Mouse (Mus musculus): ENCODE measurements around the gene B830017H08Rik. TPM values are rescaled to one million over a fixed set of nuclear protein-coding genes. Genes with fewer than 3 reads are reported as not detected.
A peak's percentile ranks its signal among the peaks of the same experiment; 100 is the strongest.

B830017H08Rik gene
- polyA plus RNA-seq, 2 experiments: not detected

GRCm38 (mm10) chr16:17839976-17840375 lies 7.1 kb downstream of the B830017H08Rik start:
- Histone ChIP-seq H3K4me2 (ENCODE audit: low read depth) (no peak overlapping the region), H3K4me3 (ENCODE audit: insufficient read depth in 1 of 2, low read depth in 2 of 2, low read length in 2 of 2) (no peak overlapping the region), H3K4me1 (replicated peaks; ENCODE audit: control insufficient read depth in 2 of 2, insufficient read depth in 2 of 2, low read length in 1 of 2) (no peaks in the 10 kb centered on the region)

GRCm38 (mm10) chr16:17842437-17842836 lies 9.5 kb downstream of the B830017H08Rik start:
- no peaks in the 10 kb centered on the region for H3K9me3 ChIP-seq (ENCODE audit: control insufficient read depth, low read length)
- no peaks in the 10 kb centered on the region for H3K27me3 ChIP-seq (ENCODE audit: control insufficient read depth, insufficient read depth, low read length)
- no peak for DNase-seq (ENCODE audit: low read depth in 3 of 3, low spot score in 3 of 3)
- TF ChIP-seq CTCF (IDR thresholded peaks at IDR 0.05; ENCODE audit: low read depth) (no peak), EP300 (IDR thresholded peaks at IDR 0.05; ENCODE audit: low read depth) (no peak)
- no peak overlapping the region for H3K4me2 ChIP-seq (ENCODE audit: low read depth)
- H3K4me1 ChIP-seq (replicated peaks; ENCODE audit: control insufficient read depth in 2 of 2, insufficient read depth in 2 of 2, low read length in 1 of 2): no peaks in the 10 kb centered on the region
- 81% methylated on average over 7 of the region's 7 CpGs for WGBS (ENCODE audit: insufficient replicate concordance)
- H3K9ac ChIP-seq (replicated peaks): no peak overlapping the region
- ATAC-seq (ENCODE audit: insufficient read depth): no peak
- no peak overlapping the region for H3K27ac ChIP-seq
- H3K36me3 ChIP-seq (replicated peaks; ENCODE audit: control insufficient read depth, insufficient read depth, low read depth): peaks cover 25% of the 10 kb centered on the region
- H3K4me3 ChIP-seq (ENCODE audit: insufficient read depth in 1 of 2, low read depth in 2 of 2, low read length in 2 of 2): no peak overlapping the region

More at GRCm38 (mm10) chr16:17839976-17840375, 7.1 kb downstream of the B830017H08Rik start:
- 62% methylated on average over 4 of the region's 4 CpGs for WGBS (ENCODE audit: insufficient replicate concordance)
- Histone ChIP-seq H3K9me3 (ENCODE audit: control insufficient read depth, low read length) (no peaks in the 10 kb centered on the region), H3K27me3 (ENCODE audit: control insufficient read depth, insufficient read depth, low read length) (peaks cover 15% of the 10 kb centered on the region), H3K27ac (no peak overlapping the region), H3K9ac (replicated peaks) (no peak overlapping the region), H3K36me3 (replicated peaks; ENCODE audit: control insufficient read depth, insufficient read depth, low read depth) (peaks cover 19% of the 10 kb centered on the region)
- no peak for TF ChIP-seq CTCF (IDR thresholded peaks at IDR 0.05; ENCODE audit: low read depth)
- no peak for TF ChIP-seq EP300 (IDR thresholded peaks at IDR 0.05; ENCODE audit: low read depth)
- DNase-seq (ENCODE audit: low read depth in 3 of 3, low spot score in 3 of 3) (no peak), ATAC-seq (ENCODE audit: insufficient read depth) (no peak)

- no peak overlapping the region for H3K27ac ChIP-seq
- H3K27me3 ChIP-seq (ENCODE audit: control insufficient read depth, insufficient read depth, low read length): no peaks in the 10 kb centered on the region
- DNase-seq (ENCODE audit: low read depth in 3 of 3, low spot score in 3 of 3): no peak
- H3K4me1 ChIP-seq (replicated peaks; ENCODE audit: control insufficient read depth in 2 of 2, insufficient read depth in 2 of 2, low read length in 1 of 2): no peaks in the 10 kb centered on the region
- H3K36me3 ChIP-seq (replicated peaks; ENCODE audit: control insufficient read depth, insufficient read depth, low read depth): peaks cover 26% of the 10 kb centered on the region
- H3K4me2 ChIP-seq (ENCODE audit: low read depth): no peak overlapping the region
- TF ChIP-seq CTCF (IDR thresholded peaks at IDR 0.05; ENCODE audit: low read depth) (no peak), EP300 (IDR thresholded peaks at IDR 0.05; ENCODE audit: low read depth) (no peak)
- H3K4me3 ChIP-seq (ENCODE audit: insufficient read depth in 1 of 2, low read depth in 2 of 2, low read length in 2 of 2): no peak overlapping the region
- WGBS (ENCODE audit: insufficient replicate concordance): 74% methylated on average over 10 of the region's 10 CpGs
- no peaks in the 10 kb centered on the region for H3K9me3 ChIP-seq (ENCODE audit: control insufficient read depth, low read length)
- no peak for ATAC-seq (ENCODE audit: insufficient read depth)
- H3K9ac ChIP-seq (replicated peaks): no peak overlapping the region
These were observed 10.9 kb downstream of the B830017H08Rik start for GRCm38 (mm10) chr16:17843701-17844365.

GRCm38 (mm10) chr16:17848431-17848830 lies 15.5 kb downstream of the B830017H08Rik start:
- WGBS (ENCODE audit: insufficient replicate concordance): 81% methylated on average over 6 of the region's 6 CpGs
- H3K9me3 ChIP-seq (ENCODE audit: control insufficient read depth, low read length): no peaks in the 10 kb centered on the region
- TF ChIP-seq CTCF (IDR thresholded peaks at IDR 0.05; ENCODE audit: low read depth) (no peak), EP300 (IDR thresholded peaks at IDR 0.05; ENCODE audit: low read depth) (no peak)
- no peaks in the 10 kb centered on the region for H3K27me3 ChIP-seq (ENCODE audit: control insufficient read depth, insufficient read depth, low read length)
- H3K36me3 ChIP-seq (replicated peaks; ENCODE audit: control insufficient read depth, insufficient read depth, low read depth): peaks cover 28% of the 10 kb centered on the region
- H3K4me3 ChIP-seq (ENCODE audit: insufficient read depth in 1 of 2, low read depth in 2 of 2, low read length in 2 of 2): no peak overlapping the region
- no peaks in the 10 kb centered on the region for H3K4me1 ChIP-seq (replicated peaks; ENCODE audit: control insufficient read depth in 2 of 2, insufficient read depth in 2 of 2, low read length in 1 of 2)
- no peak overlapping the region for H3K9ac ChIP-seq (replicated peaks)
- no peak for DNase-seq (ENCODE audit: low read depth in 3 of 3, low spot score in 3 of 3)
- no peak overlapping the region for H3K27ac ChIP-seq
- ATAC-seq (ENCODE audit: insufficient read depth): no peak
- H3K4me2 ChIP-seq (ENCODE audit: low read depth): no peak overlapping the region

- no peak overlapping the region for H3K27ac ChIP-seq
- H3K4me3 ChIP-seq (ENCODE audit: insufficient read depth in 1 of 2, low read depth in 2 of 2, low read length in 2 of 2): no peak overlapping the region
- no peak overlapping the region for H3K4me2 ChIP-seq (ENCODE audit: low read depth)
- WGBS (ENCODE audit: insufficient replicate concordance): 37% methylated on average over 1 of the region's 1 CpGs
- H3K36me3 ChIP-seq (replicated peaks; ENCODE audit: control insufficient read depth, insufficient read depth, low read depth): peaks cover 25% of the 10 kb centered on the region
- H3K9me3 ChIP-seq (ENCODE audit: control insufficient read depth, low read length): no peaks in the 10 kb centered on the region
- DNase-seq (ENCODE audit: low read depth in 3 of 3, low spot score in 3 of 3): peak in 2 of 3 experiments; percentile 26 to 29
- ATAC-seq (ENCODE audit: insufficient read depth): no peak
- TF ChIP-seq CTCF (IDR thresholded peaks at IDR 0.05; ENCODE audit: low read depth) (peak; percentile 79), EP300 (IDR thresholded peaks at IDR 0.05; ENCODE audit: low read depth) (no peak)
- H3K9ac ChIP-seq (replicated peaks): no peak overlapping the region
- H3K27me3 ChIP-seq (ENCODE audit: control insufficient read depth, insufficient read depth, low read length): no peaks in the 10 kb centered on the region
- H3K4me1 ChIP-seq (replicated peaks; ENCODE audit: control insufficient read depth in 2 of 2, insufficient read depth in 2 of 2, low read length in 1 of 2): no peaks in the 10 kb centered on the region
These were observed 16.0 kb downstream of the B830017H08Rik start for GRCm38 (mm10) chr16:17848928-17849327.

Data from liver, embryonic 14.5 days (tissue).